Mouse (Mus musculus) cerebellum, postnatal 4 days (tissue): ENCODE measurements at regions not wholly inside any gene's neighbourhood (a gene's known extent, or its start where the extent isn't known, plus 50 kb on each side); places are given as distances from the start of the nearest gene placed in this dataset.
A peak's percentile ranks its signal among the peaks of the same experiment; 100 is the strongest.

Source experiments
- DNase-seq, 2 experiments: peaks; one replicate each; pipeline ENCODE4 v3.0.0; 2022; ENCODE audit warnings: low spot score in 2 of 2, mixed read lengths in 1 of 2

GRCm38 (mm10) chrX:115543145-115543544, 635.8 kb downstream of the Ube2dnl2 start:
- no peak for DNase-seq

GRCm38 (mm10) chrX:115586111-115586865, 678.9 kb downstream of the Ube2dnl2 start:
- peak in 1 of 2 experiments; percentile 23 for DNase-seq
